Mouse (Mus musculus) ZHBTc4 (cell line): ENCODE data around the gene Cd68.
"Not testable (repeated sequence)": the region's sequence is repeated elsewhere in the genome, so short reads cannot be mapped to it uniquely, and the experiment has no call there.

ENCODE experiments used
- DNase-seq: peaks from one replicate; pipeline ENCODE4 v3.0.0-alpha.2; 2011; ENCODE audit warnings: low read depth, low spot score

Gene Cd68

DNA sequence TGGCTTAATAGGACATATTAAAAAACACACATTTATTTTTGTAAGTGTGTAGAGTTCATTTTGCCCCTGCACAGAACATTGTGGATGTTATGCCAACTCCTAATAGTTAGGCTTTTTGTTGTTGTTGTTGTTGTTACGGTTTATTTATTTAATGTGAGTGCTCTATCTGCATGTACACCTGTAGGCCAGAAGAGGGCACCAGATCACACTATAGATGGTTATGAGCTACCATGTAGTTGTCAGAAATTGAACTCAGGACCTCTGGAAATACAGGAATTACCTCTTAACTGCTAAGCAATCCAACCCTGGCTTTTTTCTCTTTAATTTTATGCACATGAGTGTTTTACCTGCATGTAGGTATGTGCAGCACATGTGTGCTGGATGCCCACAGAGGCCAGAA is 36.2 kb downstream of the Cd68 start:
- peak; percentile 72 for DNase-seq

DNA sequence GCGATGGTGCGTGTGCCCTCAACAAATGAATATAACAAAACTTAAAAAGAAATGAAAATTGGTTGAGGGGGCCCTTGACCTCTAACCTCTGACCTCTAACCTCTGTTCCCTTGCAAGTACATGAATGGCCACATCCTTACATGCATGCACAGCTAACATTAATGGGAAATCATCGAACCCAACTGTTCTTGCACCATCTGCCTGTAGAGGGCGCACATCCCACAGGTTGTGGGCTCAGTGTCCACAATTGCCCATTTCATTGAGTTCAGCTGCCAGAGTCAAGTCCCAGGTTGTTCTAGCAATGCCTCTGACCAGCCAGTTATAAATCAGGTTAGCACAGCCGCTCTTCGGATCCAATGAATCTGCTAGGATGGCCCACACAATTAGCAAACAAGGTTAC is 37.7 kb downstream of the Cd68 start:
- peak; percentile 90 for DNase-seq

GRCm38 (mm10) chr11:69624339-69624738 is 41.6 kb downstream of the Cd68 start:
- DNase-seq = not testable (repeated sequence)

- DNase-seq = peak; percentile 43
These were observed 42.9 kb downstream of the Cd68 start for GRCm38 (mm10) chr11:69623006-69623405.

DNA sequence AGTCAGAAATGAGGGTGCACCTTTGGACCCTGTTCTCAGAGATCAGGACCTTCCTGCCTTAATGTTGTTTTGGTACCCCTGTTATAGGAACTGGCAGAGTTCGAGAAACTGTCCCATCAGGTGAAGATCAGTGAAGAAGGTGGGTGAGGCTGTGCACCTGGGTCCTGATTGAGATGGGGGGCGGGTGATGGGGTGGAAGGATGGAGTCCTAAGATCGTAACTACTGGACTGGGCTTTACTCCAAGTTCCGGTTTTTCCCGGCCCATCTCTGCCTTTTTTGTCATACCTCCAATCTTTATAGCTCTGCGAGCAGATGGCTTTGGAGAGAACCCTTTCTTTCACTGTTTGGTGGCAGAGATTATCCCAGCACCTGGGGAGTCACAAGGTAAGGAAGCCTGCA is 43.5 kb downstream of the Cd68 start:
- DNase-seq = no peak

- no peak for DNase-seq
These were observed 44.2 kb downstream of the Cd68 start, which contains the start of gene Sat2 for GRCm38 (mm10) chr11:69621571-69622268. TSS of gene Sat2 (plus strand) at chr11:69622024.

DNA sequence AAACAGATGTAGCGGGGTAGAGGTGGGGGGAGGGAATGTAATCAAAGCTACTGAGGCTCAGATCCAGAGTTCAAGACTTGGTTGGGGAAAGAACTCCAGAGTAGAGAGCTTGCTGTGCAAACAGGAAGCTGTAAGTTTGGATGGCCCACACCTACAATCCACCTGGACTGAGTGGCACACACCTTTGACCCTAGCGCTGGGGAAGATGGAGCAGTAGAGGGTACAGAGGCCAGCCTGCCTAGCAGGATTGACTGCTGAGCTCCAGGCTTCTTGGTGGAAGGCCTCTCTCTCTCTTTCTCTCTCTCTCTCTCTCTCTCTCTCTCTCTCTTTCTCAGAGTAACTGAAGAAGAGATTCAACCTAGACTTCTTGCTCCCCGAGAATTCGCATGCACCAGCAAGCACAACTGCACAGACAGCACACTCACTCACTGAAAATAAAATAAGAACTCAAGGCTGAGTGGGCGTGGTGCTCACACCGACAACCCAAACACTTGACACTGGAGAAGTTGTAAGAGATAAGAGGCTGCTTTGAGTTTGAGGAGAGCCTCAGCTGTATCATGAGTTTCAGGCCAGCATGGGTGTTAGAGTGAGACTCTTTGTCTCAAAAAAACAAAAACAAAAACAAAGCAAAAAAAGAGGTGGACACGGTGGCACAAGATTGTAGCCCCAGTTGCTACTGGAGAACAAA is 45.4 kb downstream of the Cd68 start:
- DNase-seq = no peak

DNA sequence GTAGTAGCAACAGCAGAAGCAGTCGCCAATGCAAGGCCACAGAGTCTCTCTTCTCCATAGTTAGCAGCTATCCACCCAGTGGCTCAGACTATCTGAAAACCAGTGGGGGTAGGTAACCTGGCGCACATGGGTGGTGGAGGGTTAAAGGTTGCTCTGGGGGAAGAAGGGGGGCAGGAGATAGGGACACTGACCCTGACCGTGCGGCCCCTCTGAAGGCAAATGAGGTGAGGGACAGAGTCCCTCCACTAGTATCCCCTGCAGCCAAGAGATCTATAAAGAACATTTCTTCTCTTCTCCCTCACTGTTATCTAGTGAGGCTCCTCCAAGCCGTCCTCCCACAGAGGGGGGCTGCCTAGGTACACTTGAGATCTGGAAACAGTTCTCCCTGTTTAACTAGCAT is 48.1 kb downstream of the Cd68 start, which contains the start of gene Shbg:
Gene Shbg (minus strand): TSS at position 101 of the 400 bp plus-strand sequence.
- no peak for DNase-seq

GRCm38 (mm10) chr11:69616781-69617180 is 49.2 kb downstream of the Cd68 start:
- DNase-seq = no peak

DNA sequence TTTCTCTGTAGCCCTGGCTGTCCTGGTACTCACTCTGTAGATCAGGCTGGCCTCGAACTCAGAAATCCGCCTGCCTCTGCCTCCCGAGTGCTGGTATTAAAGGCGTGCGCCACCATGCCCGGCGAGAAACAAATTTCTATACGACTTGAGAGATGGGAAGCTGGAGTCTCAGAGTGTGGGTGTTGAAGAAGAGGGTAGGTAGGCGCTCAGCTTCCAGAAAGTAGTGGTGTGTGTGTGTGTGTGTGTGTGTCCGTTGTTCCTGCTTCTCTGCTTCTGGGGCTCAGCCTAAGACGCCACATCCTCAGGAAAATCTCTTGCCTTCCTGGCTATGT is 51.7 kb downstream of the Cd68 start:
- DNase-seq = peak; percentile 12
